Mouse (Mus musculus) intestine, postnatal 0 days (tissue): ENCODE measurements around the gene Rab10. TPM values are rescaled to one million over a fixed set of nuclear protein-coding genes. Genes with fewer than 3 reads are reported as not detected.

Experiments
- ATAC-seq: fragments of 200-750 bp; cut with Nextera tagmentation; 2 replicates; pipeline ENCODE4 v1.8.0; 2017; ENCODE audit warnings: mild to moderate bottlenecking, moderate TSS enrichment, moderate library complexity
- H3K27ac ChIP-seq: fragments of 300-500 bp; sonication (generic); 2 replicates; pipeline ENCODE4 v1.5.1; 2014; ENCODE audit warnings: mild to moderate bottlenecking, low read depth, low read length, moderate library complexity
- H3K27me3 ChIP-seq: fragments of 300-500 bp; sonication (generic); replicated peaks from 2 replicates; pipeline ENCODE4 v1.6.1; 2014; ENCODE audit warnings: low read length, mixed read lengths; ENCODE audit not compliant: control insufficient read depth, insufficient read depth
- H3K36me3 ChIP-seq: fragments of 300-500 bp; sonication (generic); 2 replicates; pipeline ENCODE4 v1.6.1; 2014; ENCODE audit warnings: mild to moderate bottlenecking, moderate library complexity; ENCODE audit not compliant: control insufficient read depth, insufficient read depth
- H3K4me1 ChIP-seq: fragments of 300-500 bp; sonication (generic); replicated peaks from 2 replicates; pipeline ENCODE4 v1.6.1; 2014; ENCODE audit warnings: antibody characterized with exemption, low read length, mixed read lengths; ENCODE audit not compliant: control insufficient read depth, insufficient read depth
- H3K4me2 ChIP-seq: fragments of 300-500 bp; sonication (generic); replicated peaks from 2 replicates; pipeline ENCODE4 v1.6.1; 2014; ENCODE audit warnings: low read depth, mild to moderate bottlenecking, moderate library complexity
- H3K4me3 ChIP-seq: fragments of 300-500 bp; sonication (generic); 2 replicates; pipeline ENCODE4 v1.5.1; 2014; ENCODE audit warnings: low read depth, low read length
- H3K9ac ChIP-seq: fragments of 300-500 bp; sonication (generic); 2 replicates; pipeline ENCODE4 v1.6.1; 2014; ENCODE audit warnings: mild to moderate bottlenecking, low read depth, low read length
- H3K9me3 ChIP-seq: fragments of 300-500 bp; sonication (generic); 2 replicates; pipeline ENCODE4 v1.6.1; 2016; ENCODE audit warnings: mixed run types; ENCODE audit not compliant: control insufficient read depth
- CTCF ChIP-seq: sonication (generic); IDR thresholded peaks from 2 replicates; pipeline ENCODE4 v1.5.1; 2016; ENCODE audit warnings: low read depth, mild to moderate bottlenecking, control low read depth, antibody characterized with exemption, moderate library complexity
- WGBS: fragments of 180-500 bp; shearing (Covaris S2); extraction: QIAGEN DNeasy Blood & Tissue Kit; methylation state at CpG from one replicate; pipeline ENCODE4 v1.1.7; 2014; 5-methylcytosine and 5-hydroxymethylcytosine counted together
- polyA plus RNA-seq: library from polyadenylated mRNA; unstranded; fragments of >200 nt; fragmentation: Nextera tagmentation; extraction: Ambion mirVana; gene quantifications from 2 replicates; pipeline ENCODE4 v1.2.1, GENCODE M21; 2015

Gene Rab10
- polyA plus RNA-seq, 1 experiment from 2014 or later = 47.0 TPM

GRCm38 (mm10) chr12:3237799-3238198, 72.0 kb downstream of the Rab10 start:
- no peak for TF ChIP-seq CTCF
- H3K36me3 ChIP-seq = peaks cover 33% of the 10 kb centered on the region
- H3K27me3 ChIP-seq = no peaks in the 10 kb centered on the region
- H3K9ac ChIP-seq = no peak overlapping the region
- no peak overlapping the region for H3K4me3 ChIP-seq
- H3K9me3 ChIP-seq = no peaks in the 10 kb centered on the region
- WGBS = 91% methylated on average over 5 of the region's 5 CpGs
- 0 out of 2 replicates have a peak, but pooled peaks cover 3% of the 10 kb centered on the region for H3K4me1 ChIP-seq
- H3K27ac ChIP-seq = no peak overlapping the region
- no peak overlapping the region for H3K4me2 ChIP-seq
- ATAC-seq = no peak

DNA sequence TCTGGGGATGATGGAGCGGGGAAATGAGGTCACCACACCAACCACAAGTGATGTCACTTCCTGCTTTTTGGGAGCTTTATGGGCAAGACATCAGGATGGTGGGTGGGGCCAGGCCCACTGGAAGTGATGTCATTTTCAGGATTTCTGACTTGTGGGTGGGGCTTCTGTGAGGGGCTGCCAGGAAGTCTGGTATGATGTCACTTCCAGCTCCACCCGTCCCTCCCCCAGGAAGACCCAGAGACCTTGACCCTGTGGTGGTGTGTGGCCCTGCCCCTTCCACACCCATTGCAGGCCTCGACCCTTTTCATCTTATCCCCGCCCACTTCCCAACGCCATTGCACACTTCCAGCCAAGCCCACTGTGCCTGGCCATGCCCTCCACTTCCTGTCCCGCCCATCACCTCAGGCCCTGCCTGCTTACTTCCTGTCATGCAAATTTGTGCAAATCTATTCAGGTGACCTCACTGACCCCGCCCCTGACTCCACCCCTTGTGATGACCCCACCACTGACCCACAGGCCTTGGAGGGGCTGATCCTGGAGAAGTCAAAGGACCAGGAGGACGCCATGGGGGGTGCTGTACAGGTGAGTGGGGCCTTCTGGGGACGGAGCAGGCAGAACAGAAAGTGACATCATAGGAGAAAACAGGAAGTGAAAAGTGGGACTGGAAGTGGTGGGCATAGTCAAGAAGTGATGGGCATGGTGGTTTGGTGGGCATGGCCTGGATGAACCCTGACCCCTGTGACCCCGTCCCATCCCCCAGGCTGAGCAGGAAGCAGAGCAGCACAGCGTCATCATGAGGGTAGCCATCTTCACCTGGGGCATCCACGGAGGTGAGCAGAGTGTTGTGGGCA, 72.7 kb downstream of the Rab10 start:
- no peak overlapping the region for H3K4me2 ChIP-seq
- H3K4me3 ChIP-seq = no peak overlapping the region
- H3K27ac ChIP-seq = no peak overlapping the region
- no peak for TF ChIP-seq CTCF
- ATAC-seq = no peak
- H3K36me3 ChIP-seq = peaks cover 33% of the 10 kb centered on the region
- no peaks in the 10 kb centered on the region for H3K27me3 ChIP-seq
- 0 out of 2 replicates have a peak, but pooled peaks cover 3% of the 10 kb centered on the region for H3K4me1 ChIP-seq
- no peak overlapping the region for H3K9ac ChIP-seq
- H3K9me3 ChIP-seq = no peaks in the 10 kb centered on the region
- WGBS = 96% methylated on average over 12 of the region's 12 CpGs

DNA sequence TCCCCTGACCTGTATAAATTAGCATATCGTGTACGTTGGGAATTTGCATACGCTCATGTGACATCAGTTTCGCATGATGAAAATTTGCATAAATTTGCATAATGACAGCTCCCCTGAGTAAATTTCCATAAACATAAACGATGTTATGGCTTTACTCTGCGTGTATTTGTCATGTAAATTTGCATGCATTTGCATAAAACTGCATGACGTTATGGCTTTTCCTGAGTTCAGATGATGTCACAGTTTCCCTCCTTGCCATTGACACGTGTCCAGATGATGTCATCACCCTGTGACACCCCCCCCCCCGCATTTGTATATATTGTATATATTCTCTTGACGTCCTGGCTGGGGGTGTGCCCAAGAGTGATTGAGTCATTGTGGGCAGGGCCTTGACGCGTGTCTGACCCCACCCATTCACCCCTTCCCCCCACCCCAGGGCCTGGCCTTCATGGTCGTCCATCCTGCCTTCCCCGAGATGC, 73.6 kb downstream of the Rab10 start:
- peaks cover 33% of the 10 kb centered on the region for H3K36me3 ChIP-seq
- 62% methylated on average over 14 of the region's 14 CpGs for WGBS
- H3K9me3 ChIP-seq = no peaks in the 10 kb centered on the region
- H3K27me3 ChIP-seq = no peaks in the 10 kb centered on the region
- H3K4me2 ChIP-seq = peak overlapping the region; percentile 75
- no peak for TF ChIP-seq CTCF
- 0 out of 2 replicates have a peak, but pooled peaks cover 3% of the 10 kb centered on the region for H3K4me1 ChIP-seq
- peak overlapping the region; percentile 88; the same call in 1 of the 2 replicates for H3K27ac ChIP-seq
- H3K4me3 ChIP-seq = peak overlapping the region; percentile 63
- ATAC-seq = 0 out of 2 replicates have a peak, but pooled peaks have one; percentile 0
- H3K9ac ChIP-seq = no peak overlapping the region

DNA sequence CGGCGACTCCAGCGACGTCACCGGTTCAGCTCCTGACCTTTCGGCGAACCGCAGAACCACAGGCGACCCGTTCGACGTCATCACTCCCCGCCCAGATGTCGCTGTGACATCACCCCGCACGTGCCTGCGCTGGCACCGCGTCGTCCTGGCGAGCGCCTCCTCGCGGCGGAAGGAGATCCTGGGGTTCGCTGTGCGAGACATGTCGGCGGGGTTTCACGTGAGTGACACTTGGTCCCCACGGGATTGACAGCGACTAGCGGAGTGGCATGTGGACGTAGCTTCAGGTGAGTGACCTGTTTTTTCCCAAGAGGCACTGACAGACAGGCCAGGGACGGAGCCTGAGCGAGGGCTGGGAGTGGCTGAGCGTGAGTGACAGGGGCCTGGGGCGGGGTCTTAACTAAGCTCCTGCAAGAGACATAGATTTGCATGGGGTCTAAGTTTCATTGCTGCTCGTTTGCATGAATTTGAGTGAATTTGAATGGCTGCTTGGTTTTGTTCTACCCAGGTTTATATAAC, 74.1 kb downstream of the Rab10 start:
- peak overlapping the region; percentile 63 for H3K4me3 ChIP-seq
- ATAC-seq = peak; percentile 85
- H3K4me1 ChIP-seq = 0 out of 2 replicates have a peak, but pooled peaks cover 3% of the 10 kb centered on the region
- peaks cover 32% of the 10 kb centered on the region for H3K36me3 ChIP-seq
- H3K4me2 ChIP-seq = peak overlapping the region; percentile 75
- no peaks in the 10 kb centered on the region for H3K27me3 ChIP-seq
- peak overlapping the region; percentile 62 for H3K9ac ChIP-seq
- TF ChIP-seq CTCF = peak; percentile 97
- WGBS = 15% methylated on average over 39 of the region's 39 CpGs
- no peaks in the 10 kb centered on the region for H3K9me3 ChIP-seq
- peak overlapping the region; percentile 88 for H3K27ac ChIP-seq

DNA sequence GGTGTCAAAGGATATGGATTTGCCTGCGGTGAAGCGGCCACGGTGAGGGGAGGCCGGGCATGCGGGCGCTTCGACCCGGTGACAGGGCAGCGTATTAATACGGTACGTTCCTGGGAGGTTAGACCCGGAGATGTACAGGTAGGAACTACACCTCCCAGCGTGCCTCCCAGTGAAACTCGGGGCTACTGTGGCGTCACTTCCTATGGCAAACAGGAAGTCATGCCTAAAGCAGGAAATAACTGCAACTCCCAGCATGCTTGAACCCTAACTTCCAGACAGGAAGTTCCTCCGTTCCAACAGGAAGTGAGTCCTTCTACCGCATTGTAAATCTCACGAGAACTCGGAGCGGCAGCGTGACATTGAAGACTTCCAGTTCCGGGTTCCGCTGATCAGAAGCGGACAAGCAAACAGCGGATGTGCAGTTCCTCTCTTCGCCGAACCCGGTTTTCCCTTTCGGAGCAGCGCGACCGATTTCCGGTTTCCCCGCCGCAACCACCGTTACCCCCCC, 74.6 kb downstream of the Rab10 start:
- ATAC-seq = peak; percentile 87
- Histone ChIP-seq H3K9me3 (no peaks in the 10 kb centered on the region), H3K4me3 (peak overlapping the region; percentile 63), H3K27ac (peak overlapping the region; percentile 88), H3K27me3 (no peaks in the 10 kb centered on the region), H3K4me1 (0 out of 2 replicates have a peak, but pooled peaks cover 3% of the 10 kb centered on the region), H3K4me2 (peak overlapping the region; percentile 75), H3K36me3 (peaks cover 27% of the 10 kb centered on the region), H3K9ac (peak overlapping the region; percentile 62)
- WGBS = 20% methylated on average over 36 of the region's 36 CpGs
- no peak for TF ChIP-seq CTCF

DNA sequence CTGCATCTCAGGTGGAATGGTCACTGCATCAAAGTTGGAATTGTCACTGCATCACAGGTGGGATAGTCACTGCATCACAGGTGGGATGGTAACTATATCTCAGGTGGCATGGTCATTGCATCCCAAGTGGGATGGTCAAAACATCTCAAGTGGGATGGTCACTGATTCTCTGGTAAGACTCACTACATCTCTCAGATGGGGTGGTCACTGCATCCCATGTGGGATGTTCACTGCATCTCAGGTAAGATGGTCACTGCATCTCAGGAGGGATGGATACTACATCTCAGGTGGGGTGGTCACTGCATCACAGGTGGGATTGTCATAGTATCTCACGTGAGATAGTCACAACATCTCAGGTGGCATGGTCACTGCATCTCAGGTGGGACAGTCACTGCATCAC, 75.7 kb downstream of the Rab10 start:
- Histone ChIP-seq H3K4me2 (no peak overlapping the region), H3K9ac (no peak overlapping the region), H3K27me3 (no peaks in the 10 kb centered on the region), H3K4me1 (0 out of 2 replicates have a peak, but pooled peaks cover 3% of the 10 kb centered on the region), H3K9me3 (no peaks in the 10 kb centered on the region), H3K4me3 (no peak overlapping the region), H3K27ac (no peak overlapping the region), H3K36me3 (peaks cover 16% of the 10 kb centered on the region)
- no peak for ATAC-seq
- no peak for TF ChIP-seq CTCF
- 100% methylated on average over 1 of the region's 1 CpGs for WGBS
